Mouse (Mus musculus) liver, embryonic 16.5 days (tissue): ENCODE results near the gene Naa11. TPM values are rescaled to one million over a fixed set of nuclear protein-coding genes. Genes with fewer than 3 reads are reported as not detected.

ENCODE experiments used
- ATAC-seq: fragments of 200-750 bp; cut with Nextera tagmentation; 2 replicates; pipeline ENCODE4 v1.8.0; 2017; ENCODE audit warnings: low read depth, mild to moderate bottlenecking, moderate number of reproducible peaks, moderate library complexity
- H3K27ac ChIP-seq: fragments of 300-500 bp; sonication (generic); 2 replicates; pipeline ENCODE4 v1.5.1; 2014; ENCODE audit warnings: mild to moderate bottlenecking, low read length
- H3K27me3 ChIP-seq: fragments of 300-500 bp; sonication (generic); 2 replicates; pipeline ENCODE4 v1.6.1; 2014; ENCODE audit warnings: low read depth, low read length, mixed read lengths; ENCODE audit not compliant: control insufficient read depth, insufficient read depth
- H3K36me3 ChIP-seq: fragments of 300-500 bp; sonication (generic); 2 replicates; pipeline ENCODE4 v1.6.1; 2014; ENCODE audit warnings: mild to moderate bottlenecking; ENCODE audit not compliant: control insufficient read depth, insufficient read depth
- H3K4me1 ChIP-seq: fragments of 300-500 bp; sonication (generic); 2 replicates; pipeline ENCODE4 v1.6.1; 2014; ENCODE audit warnings: low read depth, low read length, mixed read lengths; ENCODE audit not compliant: control insufficient read depth
- H3K4me2 ChIP-seq: fragments of 300-500 bp; sonication (generic); 2 replicates; pipeline ENCODE4 v1.6.1; 2014; ENCODE audit warnings: low read depth, low read length, mixed read lengths
- H3K4me3 ChIP-seq: fragments of 300-500 bp; sonication (generic); 2 replicates; pipeline ENCODE4 v1.5.1; 2014; ENCODE audit warnings: low read depth, mild to moderate bottlenecking, low read length
- H3K9ac ChIP-seq: fragments of 300-500 bp; sonication (generic); 2 replicates; pipeline ENCODE4 v1.6.1; 2014; ENCODE audit warnings: low read depth, low read length
- H3K9me3 ChIP-seq: fragments of 300-500 bp; sonication (generic); replicated peaks from 2 replicates; pipeline ENCODE4 v1.6.1; 2016; ENCODE audit warnings: low read length; ENCODE audit not compliant: control insufficient read depth
- WGBS: fragments of 180-500 bp; shearing (Covaris S2); extraction: QIAGEN DNeasy Blood & Tissue Kit; methylation state at CpG from one replicate; pipeline ENCODE4 v1.1.7; 2014; ENCODE audit not compliant: insufficient replicate concordance; 5-methylcytosine and 5-hydroxymethylcytosine counted together
- polyA plus RNA-seq: library from polyadenylated mRNA; unstranded; fragments of >200 nt; fragmentation: Nextera tagmentation; extraction: Ambion mirVana; gene quantifications from 2 replicates; pipeline ENCODE4 v1.2.1, GENCODE M21; 2015

The Naa11 gene
- polyA plus RNA-seq, 1 experiment from 2014 or later = not detected

GRCm38 (mm10) chr5:97359104-97359503 is 33.1 kb downstream of the Naa11 start:
- no peaks in the 10 kb centered on the region for H3K4me1 ChIP-seq
- ATAC-seq = no peak
- H3K9me3 ChIP-seq = no peaks in the 10 kb centered on the region
- no peak overlapping the region for H3K27ac ChIP-seq
- H3K4me3 ChIP-seq = no peak overlapping the region
- WGBS = 49% methylated on average over 4 of the region's 4 CpGs
- H3K27me3 ChIP-seq = no peaks in the 10 kb centered on the region
- no peak overlapping the region for H3K4me2 ChIP-seq
- no peak overlapping the region for H3K9ac ChIP-seq
- H3K36me3 ChIP-seq = no peaks in the 10 kb centered on the region

DNA sequence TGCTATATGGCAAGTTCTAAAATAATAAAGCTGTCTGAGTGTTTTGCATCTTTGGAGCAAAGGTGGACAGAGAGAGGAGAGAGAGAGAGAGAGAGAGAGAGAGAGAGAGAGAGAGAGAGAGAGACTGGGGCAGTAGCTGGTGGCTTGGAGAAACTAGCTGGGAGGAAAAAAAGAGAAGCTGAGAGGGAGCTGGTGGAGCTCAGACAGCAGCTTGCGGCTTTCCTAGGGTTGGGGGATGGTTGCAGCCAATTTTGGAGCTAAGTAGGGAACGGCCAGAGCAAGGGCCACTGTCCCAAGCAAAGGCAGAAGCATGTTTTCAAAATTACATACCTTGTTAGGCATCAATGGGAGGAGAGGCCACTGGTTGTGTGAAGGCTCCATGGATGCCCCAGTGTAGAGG is 36.0 kb downstream of the Naa11 start:
- H3K9me3 ChIP-seq = no peaks in the 10 kb centered on the region
- no peak for ATAC-seq
- no peaks in the 10 kb centered on the region for H3K36me3 ChIP-seq
- H3K27me3 ChIP-seq = no peaks in the 10 kb centered on the region
- no peak overlapping the region for H3K4me2 ChIP-seq
- WGBS = 25% methylated on average over 2 of the region's 2 CpGs
- no peak overlapping the region for H3K9ac ChIP-seq
- H3K4me1 ChIP-seq = no peaks in the 10 kb centered on the region
- H3K4me3 ChIP-seq = no peak overlapping the region
- H3K27ac ChIP-seq = no peak overlapping the region

GRCm38 (mm10) chr5:97355152-97355551 is 37.0 kb downstream of the Naa11 start:
- no peak overlapping the region for H3K27ac ChIP-seq
- 55% methylated on average over 2 of the region's 2 CpGs for whole genome bisulfite sequencing
- no peaks in the 10 kb centered on the region for H3K9me3 ChIP-seq
- no peak for ATAC-seq
- H3K4me2 ChIP-seq = no peak overlapping the region
- H3K27me3 ChIP-seq = no peaks in the 10 kb centered on the region
- no peak overlapping the region for H3K9ac ChIP-seq
- H3K4me3 ChIP-seq = no peak overlapping the region
- H3K36me3 ChIP-seq = no peaks in the 10 kb centered on the region
- H3K4me1 ChIP-seq = no peaks in the 10 kb centered on the region

DNA sequence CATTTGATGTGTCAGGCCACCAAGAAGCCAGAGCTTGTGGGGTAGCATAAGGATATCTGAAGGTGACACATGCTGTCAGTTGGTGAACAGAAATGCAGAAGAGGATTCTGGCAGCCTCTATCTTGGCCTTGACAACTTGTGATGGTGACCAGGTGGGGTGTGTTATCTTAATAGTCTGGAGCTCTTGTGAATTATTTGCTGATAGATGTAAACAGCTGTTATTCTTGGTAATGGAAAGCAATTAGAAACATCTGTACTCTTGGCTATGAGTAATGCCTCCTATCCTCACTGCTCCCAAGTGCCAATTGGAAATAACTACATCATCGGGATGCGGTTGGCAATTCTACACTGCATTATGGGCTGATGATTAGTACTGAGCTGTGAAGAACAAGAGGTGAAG is 43.4 kb downstream of the Naa11 start:
- ATAC-seq = no peak
- H3K27ac ChIP-seq = no peak overlapping the region
- no peaks in the 10 kb centered on the region for H3K4me1 ChIP-seq
- no peaks in the 10 kb centered on the region for H3K27me3 ChIP-seq
- no peaks in the 10 kb centered on the region for H3K9me3 ChIP-seq
- no peak overlapping the region for H3K9ac ChIP-seq
- no peaks in the 10 kb centered on the region for H3K36me3 ChIP-seq
- H3K4me3 ChIP-seq = no peak overlapping the region
- 78% methylated on average over 2 of the region's 2 CpGs for WGBS
- no peak overlapping the region for H3K4me2 ChIP-seq

- no peaks in the 10 kb centered on the region for H3K27me3 ChIP-seq
- H3K4me1 ChIP-seq = no peaks in the 10 kb centered on the region
- H3K4me2 ChIP-seq = no peak overlapping the region
- H3K27ac ChIP-seq = no peak overlapping the region
- 71% methylated on average over 8 of the region's 8 CpGs for WGBS
- no peak overlapping the region for H3K9ac ChIP-seq
- no peak for ATAC-seq
- H3K4me3 ChIP-seq = no peak overlapping the region
- no peaks in the 10 kb centered on the region for H3K36me3 ChIP-seq
- no peaks in the 10 kb centered on the region for H3K9me3 ChIP-seq
Measured at GRCm38 (mm10) chr5:97348310-97348709, 43.9 kb downstream of the Naa11 start.

GRCm38 (mm10) chr5:97345732-97346253 is 46.4 kb downstream of the Naa11 start:
- ATAC-seq = no peak
- Histone ChIP-seq H3K27me3 (no peaks in the 10 kb centered on the region), H3K36me3 (no peaks in the 10 kb centered on the region), H3K4me1 (no peaks in the 10 kb centered on the region), H3K4me3 (no peak overlapping the region), H3K9ac (no peak overlapping the region), H3K9me3 (no peaks in the 10 kb centered on the region), H3K4me2 (no peak overlapping the region), H3K27ac (no peak overlapping the region)
- 68% methylated on average over 10 of the region's 10 CpGs for WGBS

DNA sequence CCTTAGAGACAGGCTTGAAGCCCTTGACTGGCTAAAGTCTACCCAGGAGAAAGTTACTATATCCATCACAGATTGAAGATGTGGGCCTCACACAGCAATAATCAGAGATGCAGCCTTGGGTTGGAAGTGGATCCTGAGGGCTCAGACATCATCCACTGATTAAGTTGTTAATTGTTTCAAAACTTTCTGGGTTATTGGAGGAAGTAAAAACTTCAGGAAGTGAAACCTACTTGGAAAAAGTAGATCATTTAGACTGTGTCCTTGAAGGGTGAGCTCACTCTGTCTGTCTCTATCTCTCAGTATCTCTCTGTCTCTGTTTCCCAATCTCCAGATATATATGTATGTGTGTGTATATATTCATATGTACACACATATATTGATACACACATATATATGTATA is 47.0 kb downstream of the Naa11 start:
- H3K27me3 ChIP-seq = no peaks in the 10 kb centered on the region
- H3K4me2 ChIP-seq = no peak overlapping the region
- H3K27ac ChIP-seq = no peak overlapping the region
- ATAC-seq = no peak
- H3K9me3 ChIP-seq = no peaks in the 10 kb centered on the region
- H3K4me3 ChIP-seq = no peak overlapping the region
- no peaks in the 10 kb centered on the region for H3K4me1 ChIP-seq
- H3K9ac ChIP-seq = no peak overlapping the region
- H3K36me3 ChIP-seq = no peaks in the 10 kb centered on the region

- H3K4me2 ChIP-seq = no peak overlapping the region
- H3K36me3 ChIP-seq = no peaks in the 10 kb centered on the region
- WGBS = 75% methylated on average over 3 of the region's 3 CpGs
- no peak overlapping the region for H3K27ac ChIP-seq
- H3K27me3 ChIP-seq = no peaks in the 10 kb centered on the region
- ATAC-seq = no peak
- no peaks in the 10 kb centered on the region for H3K9me3 ChIP-seq
- H3K4me1 ChIP-seq = no peaks in the 10 kb centered on the region
- no peak overlapping the region for H3K4me3 ChIP-seq
- no peak overlapping the region for H3K9ac ChIP-seq
Measured at GRCm38 (mm10) chr5:97344144-97344543, 48.0 kb downstream of the Naa11 start.

- Histone ChIP-seq H3K4me3 (no peak overlapping the region), H3K4me2 (no peak overlapping the region), H3K36me3 (no peaks in the 10 kb centered on the region), H3K9me3 (no peaks in the 10 kb centered on the region), H3K4me1 (no peaks in the 10 kb centered on the region), H3K27me3 (no peaks in the 10 kb centered on the region), H3K27ac (no peak overlapping the region), H3K9ac (no peak overlapping the region)
- WGBS = 38% methylated on average over 3 of the region's 3 CpGs
- no peak for ATAC-seq
Measured at GRCm38 (mm10) chr5:97334794-97335193, 57.4 kb downstream of the Naa11 start.
